Mouse (Mus musculus) lung, postnatal 36 days (tissue): ENCODE results near the gene Mapkapk2.
"Not testable (repeated sequence)": the region's sequence is repeated elsewhere in the genome, so short reads cannot be mapped to it uniquely, and the experiment has no call there.

Experiments
- DNase-seq: peaks from one replicate; pipeline ENCODE4 v3.0.0; 2022; ENCODE audit warnings: mixed read lengths

Mapkapk2 gene

DNA sequence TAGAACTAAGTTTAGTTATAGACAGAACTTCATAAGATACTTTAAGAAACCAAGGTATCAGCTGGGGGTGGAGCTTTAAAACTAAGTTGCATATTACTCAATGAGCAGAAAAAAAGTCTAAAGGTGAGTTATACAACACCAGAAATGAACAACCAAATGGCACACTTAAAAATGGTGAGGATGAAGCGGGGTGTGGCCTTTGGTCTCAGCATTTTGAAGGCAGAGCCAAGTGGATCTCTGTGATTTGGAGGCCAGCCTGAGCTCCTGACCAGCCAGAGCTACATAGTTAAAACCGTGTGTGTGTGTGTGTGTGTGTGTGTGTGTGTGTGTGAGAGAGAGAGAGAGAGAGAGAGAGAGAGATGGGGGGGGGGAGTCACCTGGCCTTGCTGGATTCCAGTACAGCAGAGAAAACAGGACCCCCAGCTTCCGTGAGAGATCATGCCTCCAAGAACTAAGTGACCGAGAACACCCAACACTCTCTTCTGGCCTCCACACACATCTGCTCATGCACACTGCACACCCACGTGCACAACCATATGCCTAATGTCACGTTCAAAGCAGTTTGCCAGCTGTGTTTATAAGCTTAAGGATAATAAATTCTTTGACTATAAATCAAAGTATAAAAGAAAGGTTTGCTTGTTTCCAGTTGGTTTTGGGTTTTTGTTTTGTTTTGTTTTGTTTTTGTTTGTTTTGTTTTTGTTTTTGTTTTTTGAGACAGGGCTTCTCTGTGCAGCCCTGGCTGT, 49.3 kb downstream of the Mapkapk2 start:
- DNase-seq, result no peak

DNA sequence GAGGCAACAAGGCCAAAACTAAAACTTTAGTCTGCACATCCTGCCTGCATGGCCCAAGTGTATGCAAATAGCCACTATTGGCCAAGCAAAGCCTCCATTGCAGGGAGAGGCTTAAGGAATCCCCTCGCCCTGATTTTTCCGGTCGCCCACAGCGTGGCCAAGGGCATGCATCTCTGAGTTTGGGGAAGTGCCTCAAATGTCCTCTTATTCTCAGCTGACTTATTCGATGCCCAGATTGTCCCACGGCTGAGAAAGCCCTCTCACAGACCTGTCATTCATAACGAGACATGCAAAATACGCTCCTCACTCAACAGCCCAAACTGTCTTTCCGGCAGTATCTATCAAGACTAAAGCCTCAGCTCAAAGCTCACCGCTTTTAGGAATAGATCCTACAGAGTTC, 51.0 kb downstream of the Mapkapk2 start:
- DNase-seq, result no peak

DNA sequence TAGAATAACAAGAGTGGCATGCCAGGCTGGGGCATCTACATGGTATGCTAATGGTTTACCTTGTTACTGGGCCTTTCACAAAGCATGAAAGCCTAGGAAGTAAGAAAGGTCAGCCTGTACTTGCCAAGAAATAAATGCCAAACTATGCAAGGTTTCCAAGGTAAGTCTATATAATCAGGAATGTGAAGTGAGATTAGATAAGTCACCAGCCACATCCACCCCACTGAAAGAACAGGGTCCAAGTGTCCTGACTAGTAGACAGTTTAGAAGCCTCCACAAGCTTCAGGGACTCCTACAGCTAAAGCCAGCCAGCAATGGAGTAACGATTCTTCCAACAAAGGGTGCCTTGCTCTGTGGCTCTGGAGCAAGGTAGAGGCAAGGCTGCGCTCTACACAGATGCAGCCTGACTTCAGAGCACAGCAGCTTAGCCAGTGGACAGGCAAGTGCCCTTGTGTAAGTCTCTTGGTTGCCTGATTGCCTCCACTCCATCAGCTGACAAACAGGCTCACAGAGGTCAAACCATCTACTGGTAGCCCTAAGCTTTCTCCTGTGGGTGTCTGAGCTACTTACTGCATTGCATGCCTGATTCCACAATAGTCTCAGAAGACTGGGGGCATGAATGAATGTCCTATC, 51.8 kb downstream of the Mapkapk2 start:
- no peak for DNase-seq

DNA sequence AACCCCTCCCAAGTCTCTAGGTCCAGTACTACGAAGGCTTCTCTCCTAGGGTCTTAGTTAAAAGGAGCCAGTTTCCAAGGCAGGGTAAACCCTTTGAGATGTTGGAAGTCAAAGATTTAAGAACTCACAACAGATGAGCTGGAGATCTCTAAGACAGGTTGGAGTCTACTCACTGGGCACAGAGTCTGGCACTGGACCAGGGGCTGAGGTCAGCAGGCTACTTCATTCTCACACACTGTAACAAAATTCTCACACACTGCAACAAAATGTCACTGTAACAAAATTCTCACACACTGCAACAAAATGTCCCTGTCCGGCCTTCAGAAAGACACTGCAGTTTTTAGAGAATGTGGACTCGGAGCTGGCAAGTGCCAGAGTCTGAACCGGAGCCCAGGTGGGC, 54.0 kb downstream of the Mapkapk2 start:
- no peak for DNase-seq

DNA sequence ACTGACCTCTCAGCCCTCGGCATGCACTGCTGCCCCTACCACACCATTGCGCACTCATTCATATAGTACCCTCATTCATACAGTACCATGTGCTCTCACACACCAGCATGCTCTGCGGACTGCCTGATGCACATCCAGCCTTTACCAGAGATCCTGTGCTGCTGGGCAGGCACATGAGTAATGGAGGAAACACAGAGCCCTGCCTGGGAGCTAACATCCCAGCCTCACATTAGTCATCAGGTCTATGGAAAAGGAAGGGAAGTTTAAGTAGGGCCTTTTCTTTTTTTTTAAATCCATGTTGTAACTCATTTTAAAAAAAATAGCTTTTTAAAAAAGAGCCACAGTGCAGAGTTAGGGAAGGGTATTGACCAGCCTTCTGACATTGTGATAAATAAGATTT, 54.9 kb downstream of the Mapkapk2 start:
- no peak for DNase-seq

DNA sequence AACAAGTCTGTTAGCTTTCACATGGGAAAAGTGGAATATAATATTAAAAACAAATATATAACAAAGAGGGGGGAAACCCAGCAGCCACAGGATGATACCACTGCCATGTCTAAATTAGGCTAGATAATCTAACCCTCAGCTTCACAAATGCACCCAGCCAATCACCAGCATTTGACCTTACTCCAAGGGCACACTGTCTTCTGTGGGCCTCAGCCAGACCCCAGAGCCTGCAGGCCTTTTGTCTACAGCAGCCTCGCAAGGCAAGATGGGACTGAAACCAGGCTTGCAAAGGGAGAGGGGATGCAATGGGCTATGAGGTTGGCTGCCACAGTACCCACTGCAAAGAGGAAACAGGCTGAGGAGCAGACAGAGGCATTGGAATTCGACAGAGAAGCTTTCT, 55.4 kb downstream of the Mapkapk2 start:
- no peak for DNase-seq

DNA sequence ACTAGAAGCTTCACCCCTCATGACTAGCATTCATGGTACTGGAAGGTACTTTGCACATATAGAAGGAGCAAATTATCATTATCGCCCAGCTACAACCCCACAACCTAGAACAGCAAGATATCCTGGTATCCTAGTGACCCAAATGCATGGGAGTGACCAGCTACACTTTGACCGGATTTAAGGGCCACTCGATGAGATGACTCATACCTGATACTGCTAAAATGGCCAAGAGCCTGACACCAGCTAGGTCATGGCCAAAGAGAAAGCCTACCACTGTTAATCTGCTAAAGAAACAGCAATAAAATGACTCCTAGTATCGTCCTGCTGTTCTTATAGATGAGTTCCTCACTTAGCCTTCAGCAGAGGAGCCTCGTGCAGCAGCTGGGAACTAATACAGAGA, 58.1 kb downstream of the Mapkapk2 start:
- no peak for DNase-seq

DNA sequence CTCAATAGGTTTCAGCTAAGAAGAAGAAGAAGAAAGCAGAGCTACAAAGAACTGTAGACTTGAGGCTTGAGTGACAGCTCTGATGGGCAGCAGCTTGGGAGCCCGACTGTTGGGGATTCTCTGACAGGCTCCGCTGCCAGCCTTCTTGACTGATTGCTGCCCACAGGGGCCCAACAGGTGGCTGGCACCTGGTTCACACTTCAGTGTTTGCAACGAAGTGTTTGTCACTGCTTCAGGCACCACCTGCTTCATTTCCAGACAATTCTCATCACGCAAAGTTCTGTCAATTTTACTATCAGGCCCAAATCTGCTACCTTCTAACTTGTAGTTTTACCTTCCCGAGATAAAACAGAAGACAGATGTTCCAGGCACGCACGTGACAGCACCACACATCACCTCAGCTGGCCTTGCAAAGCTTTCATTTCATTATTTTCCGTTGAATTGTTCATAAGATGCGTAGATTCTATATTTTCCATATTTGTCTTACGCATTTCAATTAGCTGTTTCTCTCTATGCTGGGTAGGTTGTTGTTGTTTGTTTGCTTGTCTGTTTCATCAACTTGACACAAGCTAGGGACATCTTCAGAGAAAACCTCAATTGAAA, 59.1 kb downstream of the Mapkapk2 start:
- no peak for DNase-seq

DNA sequence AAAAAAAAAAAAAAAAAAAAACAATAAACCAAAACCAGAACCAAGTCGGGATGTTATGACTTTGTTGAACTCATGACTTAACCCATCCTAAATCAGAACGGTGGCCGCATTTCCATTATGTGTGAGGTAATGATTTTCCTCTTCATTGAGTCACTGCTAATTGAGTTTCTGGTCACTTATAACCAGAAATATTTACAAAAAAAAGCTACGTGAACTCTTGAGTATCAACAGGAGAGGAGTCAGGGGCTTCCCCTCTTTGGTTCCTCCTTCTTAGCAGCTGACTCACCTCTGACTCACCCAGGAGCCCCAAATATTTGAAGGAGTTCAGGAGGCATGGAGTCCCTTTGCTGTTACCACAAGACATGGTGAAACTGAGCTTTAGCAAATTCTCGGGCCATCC, 59.6 kb downstream of the Mapkapk2 start:
- no peak for DNase-seq

DNA sequence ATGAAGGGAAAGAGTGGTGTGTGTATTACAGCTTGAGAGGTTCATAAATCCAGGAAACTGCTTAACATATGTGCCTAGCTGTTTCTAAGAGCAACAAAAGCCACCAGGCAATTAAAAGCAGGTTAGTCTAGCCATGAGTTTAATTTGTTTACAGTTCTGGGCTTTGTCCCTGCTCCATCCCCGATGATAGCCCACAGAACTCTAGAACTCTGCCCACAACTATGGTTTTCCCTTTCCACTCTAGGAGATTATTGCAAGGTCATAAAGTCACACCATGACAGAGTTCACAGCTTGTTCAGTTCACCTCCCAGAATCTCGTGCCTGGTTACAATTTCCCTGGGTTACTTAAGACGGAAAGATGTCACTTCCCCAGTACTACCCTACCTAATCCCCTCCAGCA, 66.4 kb downstream of the Mapkapk2 start:
- no peak for DNase-seq

DNA sequence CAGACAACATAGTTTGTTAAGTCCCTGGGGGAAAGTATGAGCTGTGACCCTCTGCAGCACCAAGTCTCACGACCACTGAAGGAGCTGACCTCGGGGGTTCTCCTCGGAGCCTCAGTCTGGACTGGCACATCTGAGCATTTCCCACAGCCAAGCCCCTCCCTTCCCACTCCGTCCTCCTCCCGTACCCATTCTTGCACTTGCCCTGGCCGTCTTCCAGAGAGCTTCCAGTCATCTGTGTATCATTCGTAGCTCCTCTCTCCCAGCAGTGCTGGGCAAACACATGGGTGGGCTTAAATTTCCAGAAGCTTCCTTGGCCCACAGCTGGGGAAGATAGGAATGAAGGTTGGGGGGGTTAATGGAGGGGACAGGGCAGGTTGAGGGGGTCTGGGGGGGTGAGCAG, 67.4 kb downstream of the Mapkapk2 start:
- no peak for DNase-seq

DNA sequence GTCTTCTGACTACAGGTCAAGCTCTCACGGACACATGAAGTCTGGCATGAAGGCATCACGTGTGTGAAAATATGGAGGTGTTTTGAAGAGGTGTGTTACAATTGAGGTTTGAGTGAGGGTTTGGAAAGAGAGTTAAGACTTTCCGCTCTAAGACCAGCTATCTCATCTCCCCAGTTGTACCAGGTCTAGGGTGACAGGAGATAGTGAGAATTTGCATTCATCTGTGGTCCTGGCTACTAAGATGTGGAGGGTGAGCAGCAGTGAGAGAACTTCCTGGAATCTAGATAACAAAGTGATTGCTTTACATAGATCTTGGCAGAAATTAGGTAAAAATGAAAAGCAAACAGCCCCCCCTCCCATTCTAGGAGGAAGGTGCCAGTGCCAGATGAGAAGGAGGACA, 68.4 kb downstream of the Mapkapk2 start:
- DNase-seq, result no peak

DNA sequence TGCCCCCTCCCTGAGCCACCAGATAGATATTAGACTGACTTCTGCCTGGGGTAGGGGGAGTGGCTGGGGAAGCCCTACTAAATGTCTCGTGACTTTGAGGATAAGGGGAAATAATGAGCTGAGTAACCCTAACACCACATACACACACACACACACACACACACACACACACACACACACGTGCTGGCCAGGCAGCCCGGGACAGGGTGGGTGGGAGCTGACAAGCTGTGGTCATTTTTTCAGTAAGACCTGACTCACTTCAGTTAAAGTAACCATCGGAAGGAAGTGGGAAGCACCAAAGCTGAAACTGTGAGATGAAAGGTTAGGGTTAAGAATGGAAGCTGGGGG, 71.8 kb downstream of the Mapkapk2 start:
- DNase-seq, result no peak

DNA sequence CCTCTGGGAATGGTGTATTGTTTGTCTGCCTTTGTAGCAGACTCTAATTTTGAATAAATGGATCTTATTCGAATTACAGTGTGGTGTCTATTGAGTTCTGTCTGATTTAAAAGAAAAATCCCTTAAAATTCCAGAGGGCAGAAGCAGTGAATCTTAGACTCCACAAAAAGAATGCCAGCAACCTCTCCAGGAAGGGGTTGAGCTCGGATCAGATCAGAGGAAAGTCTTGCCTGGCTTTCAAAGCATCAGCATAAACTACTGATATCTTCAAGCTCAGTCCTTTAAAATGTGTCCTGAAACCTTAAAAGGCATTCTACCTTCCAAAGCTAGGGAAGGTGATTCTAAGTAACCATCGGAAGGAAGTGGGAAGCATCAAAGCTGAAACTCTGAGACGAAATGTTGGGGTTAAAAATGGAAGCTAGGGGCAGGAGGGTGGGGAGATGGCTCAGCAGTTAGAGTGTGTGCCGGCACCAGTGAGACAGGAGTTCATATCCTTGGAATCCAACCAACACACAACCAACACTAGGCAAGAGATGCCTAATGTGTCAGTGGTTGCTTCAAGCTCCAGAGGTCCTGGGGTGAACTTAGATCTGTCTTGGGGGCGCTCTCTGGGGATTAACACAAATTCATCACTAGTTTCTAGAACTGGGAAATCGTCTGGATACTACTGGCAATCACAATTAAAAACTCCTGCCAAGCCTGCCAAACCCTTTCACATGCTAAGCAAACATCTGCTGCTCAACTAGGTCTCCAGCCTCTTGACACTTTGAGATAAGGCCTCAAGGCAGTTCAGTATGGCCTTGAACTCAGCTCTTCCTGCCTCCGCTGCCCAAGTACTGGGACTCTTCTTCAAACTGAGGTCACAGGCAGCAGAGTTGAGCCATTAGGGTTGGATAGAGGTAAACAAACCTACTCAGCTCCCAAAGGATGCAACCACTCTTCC, 72.5 kb downstream of the Mapkapk2 start:
- DNase-seq, result no peak

DNA sequence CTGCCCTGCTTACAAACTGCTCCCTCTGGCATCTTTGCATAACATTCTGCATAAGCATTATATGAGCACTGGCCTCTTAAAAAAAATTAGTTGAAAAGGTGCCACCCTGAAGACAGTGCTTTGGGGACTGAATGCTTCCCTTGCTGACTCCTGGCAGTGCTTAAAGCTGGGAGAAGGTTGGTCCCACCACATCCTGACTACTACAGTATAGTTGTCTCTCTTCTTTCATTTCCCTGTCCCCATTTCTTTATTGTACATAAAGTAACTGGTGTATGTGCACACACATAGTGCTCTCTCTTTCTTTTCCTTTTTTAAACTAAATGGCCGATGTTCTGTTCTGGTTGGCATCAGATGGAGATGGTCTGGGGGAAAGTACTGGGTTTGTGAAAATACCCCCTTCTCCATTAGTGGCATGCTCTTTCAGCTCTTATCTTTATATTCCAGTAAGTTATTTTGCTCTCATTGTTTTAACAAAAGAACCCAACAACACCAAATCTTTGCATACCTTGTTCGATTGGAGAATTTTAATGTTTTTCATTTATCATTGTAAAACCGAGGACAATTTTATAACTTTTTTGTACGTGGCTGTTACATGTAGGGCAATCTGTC, 74.3 kb downstream of the Mapkapk2 start:
- DNase-seq, result not testable (repeated sequence)

DNA sequence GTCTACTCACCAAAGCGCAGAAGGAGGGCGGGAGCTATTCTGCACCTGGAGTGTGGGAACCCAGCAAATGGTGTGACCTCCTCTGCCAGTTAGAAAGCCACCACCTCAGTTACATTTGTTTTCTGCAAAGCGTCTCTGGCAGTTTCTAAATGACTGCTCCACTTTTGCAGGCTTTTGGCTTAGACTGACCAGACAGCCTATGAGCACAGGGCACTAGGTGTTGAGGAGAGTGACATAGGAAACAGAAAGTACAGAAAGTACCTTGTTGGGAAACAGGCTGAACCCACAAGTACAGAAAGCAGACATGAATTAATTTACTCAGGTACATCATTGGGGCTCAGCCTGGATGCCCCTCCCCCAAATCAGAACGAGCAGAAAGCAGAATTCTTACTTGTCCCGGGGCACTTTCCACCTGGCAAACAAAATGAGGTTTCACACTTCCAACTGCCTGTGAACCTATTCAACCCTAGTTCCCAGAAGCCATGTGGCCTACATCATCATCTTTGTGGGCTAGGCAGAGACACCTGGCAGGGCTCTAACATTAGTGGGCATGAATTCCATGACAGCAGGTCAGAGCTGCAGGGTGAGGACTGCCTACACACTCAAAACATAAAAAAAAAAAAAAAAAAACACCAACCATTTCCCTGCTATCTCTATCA, 74.9 kb downstream of the Mapkapk2 start:
- no peak for DNase-seq

DNA sequence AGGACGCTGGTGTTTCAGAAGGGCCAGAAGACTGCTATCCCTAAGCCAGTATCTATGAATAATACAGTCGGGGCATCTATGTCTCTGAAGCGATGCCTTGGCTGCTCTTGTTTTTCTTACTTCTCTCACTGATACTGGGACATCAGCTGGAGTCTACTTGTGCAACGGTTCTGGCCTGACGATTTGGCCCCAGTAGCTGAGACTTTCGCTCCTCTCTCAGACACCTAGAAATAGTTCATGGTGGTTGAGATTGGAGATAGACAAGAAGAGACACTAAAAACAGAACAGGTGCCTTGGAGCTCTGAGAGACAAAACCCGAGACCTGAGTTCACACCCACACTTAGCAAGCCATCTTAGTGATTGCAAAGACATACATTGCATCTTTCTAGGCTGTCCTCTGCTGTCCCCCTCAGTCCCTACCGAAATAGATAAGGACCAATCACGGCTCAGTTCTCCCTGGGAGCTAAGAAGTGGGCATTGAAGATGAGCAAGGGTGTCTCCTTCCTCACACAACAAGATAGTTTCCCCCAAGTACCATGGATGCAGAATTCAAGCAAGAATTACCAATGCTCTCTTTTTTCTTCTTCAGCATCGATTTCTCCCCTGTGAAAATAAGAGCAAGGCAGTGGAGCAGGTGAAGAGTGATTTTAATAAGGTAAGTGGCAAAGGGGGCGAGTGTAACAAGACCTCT, 75.6 kb downstream of the Mapkapk2 start:
- no peak for DNase-seq

DNA sequence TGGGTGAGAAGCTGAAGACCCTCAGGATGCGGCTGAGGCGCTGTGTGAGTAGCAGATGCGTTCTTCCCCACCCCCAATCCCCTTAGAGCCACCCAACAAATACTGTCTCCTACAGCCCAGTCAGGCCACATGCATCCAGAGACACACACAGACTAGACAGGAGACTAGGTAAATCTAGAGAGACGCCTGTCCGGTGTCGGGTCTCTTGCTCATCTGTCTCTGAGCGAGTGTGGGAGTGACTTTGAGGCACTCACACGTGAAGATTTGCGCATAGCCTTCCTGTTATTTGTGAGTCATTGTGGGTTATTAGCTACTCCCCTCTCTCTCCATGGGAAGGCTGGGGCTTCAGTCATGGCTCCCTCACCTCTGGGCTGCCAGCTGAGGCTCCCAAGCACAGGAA, 76.2 kb downstream of the Mapkapk2 start:
- DNase-seq, result no peak

DNA sequence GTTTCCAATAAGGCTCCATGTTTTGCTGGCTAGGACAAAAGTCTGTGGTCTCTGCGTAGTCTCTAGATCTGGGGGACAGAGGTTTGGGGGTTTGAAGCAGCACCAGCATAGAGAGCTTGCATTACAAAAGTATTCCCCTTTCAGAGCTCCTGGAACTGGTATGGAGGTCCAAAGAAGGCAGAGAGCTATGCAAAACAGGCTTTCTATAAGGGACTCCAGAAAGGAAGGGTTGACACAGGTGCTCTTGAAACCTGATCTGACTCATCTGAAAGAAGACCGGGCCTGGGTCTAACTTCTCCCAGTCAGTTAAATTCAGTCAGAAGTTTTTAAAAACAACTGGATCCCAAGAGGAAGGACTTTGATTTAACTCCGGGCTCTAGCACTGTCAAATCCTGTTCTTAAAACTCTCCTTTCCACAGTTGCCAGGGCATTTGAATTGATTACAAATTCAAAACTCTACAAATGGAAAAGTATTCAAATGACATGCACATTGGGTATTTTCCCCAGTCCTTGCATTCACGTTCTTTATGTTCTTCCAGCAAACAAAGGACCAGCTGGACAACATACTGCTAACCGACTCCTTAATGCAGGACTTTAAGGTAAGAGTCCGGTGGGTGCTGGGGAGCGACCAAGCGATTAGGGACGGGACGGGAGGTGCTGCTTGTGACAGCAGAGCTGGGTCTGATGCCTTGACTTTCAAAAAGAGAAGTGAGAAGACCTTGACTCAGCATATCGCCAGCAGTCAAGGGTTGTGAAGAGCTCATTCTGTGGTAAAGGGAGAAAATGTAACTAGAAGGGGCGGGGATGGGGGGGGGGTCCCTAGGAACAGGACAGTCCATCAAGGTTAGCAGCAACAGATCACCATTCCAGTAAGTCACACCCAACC, 77.0 kb downstream of the Mapkapk2 start:
- no peak for DNase-seq

DNA sequence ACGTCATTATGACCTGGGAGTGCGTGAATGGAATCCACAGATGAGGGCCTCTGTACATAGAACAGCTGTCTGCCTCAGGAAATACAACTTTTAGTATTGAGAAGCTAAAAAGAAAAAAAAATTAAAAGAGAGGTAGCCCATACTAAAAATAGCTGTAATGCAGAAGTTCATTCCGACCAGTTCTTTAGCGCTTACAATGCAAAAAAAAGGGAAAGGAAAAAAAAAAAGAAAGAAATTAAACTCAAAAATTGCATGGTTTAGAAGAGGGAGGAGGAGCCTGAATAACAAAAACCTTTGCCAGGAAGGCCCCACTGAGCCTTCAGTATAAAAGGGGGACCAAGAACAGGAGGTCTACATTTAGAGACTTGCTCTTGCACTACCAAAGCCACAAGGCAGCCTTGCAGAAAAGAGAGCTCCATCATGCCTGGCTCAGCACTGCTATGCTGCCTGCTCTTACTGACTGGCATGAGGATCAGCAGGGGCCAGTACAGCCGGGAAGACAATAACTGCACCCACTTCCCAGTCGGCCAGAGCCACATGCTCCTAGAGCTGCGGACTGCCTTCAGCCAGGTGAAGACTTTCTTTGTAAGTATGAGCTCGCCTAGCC, 78.0 kb downstream of the Mapkapk2 start, which contains the start of gene Il10:
TSS of gene Il10 (plus strand) at position 354 of the 607 bp plus-strand sequence.
- no peak for DNase-seq
